ENCODE assay signal across 8 mouse cellular contexts in the genomic region with DNA sequence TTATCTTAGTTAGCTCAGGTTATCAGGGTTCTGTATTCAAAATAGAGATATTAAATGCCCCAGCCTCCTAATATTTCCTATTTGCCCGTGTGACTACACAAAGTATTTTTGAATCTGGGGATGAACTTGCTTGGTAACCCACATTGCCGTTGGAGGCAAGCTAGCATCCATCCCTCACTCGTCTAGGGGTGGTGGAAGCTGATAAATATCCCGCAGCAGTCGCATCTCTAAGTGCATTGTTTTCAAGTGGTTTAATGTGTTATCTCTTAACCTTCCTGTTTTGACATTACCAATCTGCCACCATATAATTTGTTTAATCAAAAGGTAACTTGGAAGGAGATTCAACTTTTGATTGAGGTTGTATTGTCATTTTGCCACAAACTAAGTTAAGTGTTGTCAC. TPM values are rescaled to one million over a fixed set of nuclear protein-coding genes. Genes with fewer than 3 reads are reported as not detected.
DNase-seq lines count a peak whose midpoint lies in the region; ATAC-seq and TF ChIP-seq lines count a peak whose summit lies in the region.

No protein-coding gene starts in this region.

- no peaks in the 10 kb centered on the region for H3K36me3 ChIP-seq in embryonic facial prominence, embryonic 12.5 days
- no peaks in the 10 kb centered on the region for H3K36me3 ChIP-seq in intestine, postnatal 0 days (ENCODE audit: control insufficient read depth, insufficient read depth)
- H3K36me3 ChIP-seq in neural tube, embryonic 14.5 days (ENCODE audit: control insufficient read depth, insufficient read depth, low read length) = no peaks in the 10 kb centered on the region

- WGBS in lung, adult 2 months = 1% methylated on average over 5 of the region's 5 CpGs
- WGBS in embryonic facial prominence, embryonic 12.5 days = 0% methylated on average over 5 of the region's 5 CpGs
- WGBS in intestine, postnatal 0 days = 0% methylated on average over 5 of the region's 5 CpGs
- under 1% methylated on average over 5 of the region's 5 CpGs for WGBS in neural tube, embryonic 14.5 days

- peak overlapping the region; percentile 84 for H3K4me2 ChIP-seq in embryonic facial prominence, embryonic 12.5 days (replicated peaks)
- peak overlapping the region; percentile 76 for H3K4me2 ChIP-seq in intestine, postnatal 0 days (replicated peaks; ENCODE audit: low read depth)
- H3K4me2 ChIP-seq in neural tube, embryonic 14.5 days (ENCODE audit: low read depth, low read length) = peak overlapping the region; percentile 83

- no peak for ATAC-seq in embryonic facial prominence, embryonic 12.5 days (ENCODE audit: insufficient number of reproducible peaks, insufficient read depth, low FRiP score, low TSS enrichment)
- ATAC-seq in intestine, postnatal 0 days = no peak
- no peak for ATAC-seq in neural tube, embryonic 14.5 days (ENCODE audit: low read depth)

- H3K27me3 ChIP-seq in embryonic facial prominence, embryonic 12.5 days = no peaks in the 10 kb centered on the region
- H3K27me3 ChIP-seq in intestine, postnatal 0 days (replicated peaks; ENCODE audit: control insufficient read depth, insufficient read depth, low read length) = no peaks in the 10 kb centered on the region
- H3K27me3 ChIP-seq in neural tube, embryonic 14.5 days (ENCODE audit: control insufficient read depth, insufficient read depth, low read length) = no peaks in the 10 kb centered on the region

- no peaks in the 10 kb centered on the region for H3K9me3 ChIP-seq in embryonic facial prominence, embryonic 12.5 days
- H3K9me3 ChIP-seq in intestine, postnatal 0 days (ENCODE audit: control insufficient read depth) = no peaks in the 10 kb centered on the region
- no peaks in the 10 kb centered on the region for H3K9me3 ChIP-seq in neural tube, embryonic 14.5 days (ENCODE audit: control insufficient read depth, low read length)

- peaks cover 7% of the 10 kb centered on the region for H3K4me1 ChIP-seq in lung, adult 2 months (ENCODE audit: control insufficient read depth, insufficient read depth, low read length)
- H3K4me1 ChIP-seq in embryonic facial prominence, embryonic 12.5 days = peaks cover 31% of the 10 kb centered on the region
- H3K4me1 ChIP-seq in intestine, postnatal 0 days (replicated peaks; ENCODE audit: control insufficient read depth, insufficient read depth, low read length) = peaks cover 11% of the 10 kb centered on the region; the same call in 1 of the 2 replicates
- H3K4me1 ChIP-seq in neural tube, embryonic 14.5 days (ENCODE audit: control insufficient read depth, insufficient read depth, low read length) = peaks cover 35% of the 10 kb centered on the region

- no peak for DNase-seq in lung, adult 2 months
- DNase-seq in lung, adult 18-20 months = no peak
- no peak for DNase-seq in right cerebral cortex, postnatal 4 days
- DNase-seq in urinary bladder, adult 2 months (ENCODE audit: low spot score) = no peak
- no peak for DNase-seq in adipocyte (ENCODE audit: low spot score)

- TF ChIP-seq CTCF in lung, adult 2 months (IDR thresholded peaks at IDR 0.05; ENCODE audit: insufficient read depth, low read length) = no peak
- no peak for TF ChIP-seq CTCF in intestine, postnatal 0 days (IDR thresholded peaks at IDR 0.05; ENCODE audit: low read depth)

- no peak overlapping the region for H3K27ac ChIP-seq in embryonic facial prominence, embryonic 12.5 days
- no peak overlapping the region for H3K27ac ChIP-seq in intestine, postnatal 0 days (ENCODE audit: low read depth, low read length)
- H3K27ac ChIP-seq in neural tube, embryonic 14.5 days (ENCODE audit: low read depth, low read length) = no peak overlapping the region

- peak overlapping the region; percentile 89 for H3K4me3 ChIP-seq in lung, adult 2 months (replicated peaks; ENCODE audit: extremely low read depth, low read depth, low read length)
- peak overlapping the region; percentile 90 for H3K4me3 ChIP-seq in embryonic facial prominence, embryonic 12.5 days
- peak overlapping the region; percentile 98 for H3K4me3 ChIP-seq in intestine, postnatal 0 days (ENCODE audit: low read depth, low read length)
- H3K4me3 ChIP-seq in neural tube, embryonic 14.5 days (ENCODE audit: low read depth, low read length) = peak overlapping the region; percentile 90

- TF ChIP-seq POLR2A in lung, adult 2 months (IDR thresholded peaks at IDR 0.05; ENCODE audit: borderline replicate concordance, extremely low read depth, low read depth, low read length) = no peak

- H3K9ac ChIP-seq in embryonic facial prominence, embryonic 12.5 days = peak overlapping the region; percentile 97
- peak overlapping the region; percentile 96 for H3K9ac ChIP-seq in intestine, postnatal 0 days (ENCODE audit: low read depth, low read length)
- peak overlapping the region; percentile 100 for H3K9ac ChIP-seq in neural tube, embryonic 14.5 days (replicated peaks; ENCODE audit: low read depth, low read length)

RNA-seq across cellular contexts. Expression of a gene that starts 2.2 kb away (rescaled TPM):
- polyA plus RNA-seq in lung, adult 2 months (2012; rRNA removed) = 18.6 and 20.8 TPM in 2 replicates
- 81.9 and 82.6 TPM in 2 replicates for polyA plus RNA-seq in embryonic facial prominence, embryonic 12.5 days (2016; fragmentation: Nextera tagmentation; extraction: Ambion mirVana)
- polyA plus RNA-seq in intestine, postnatal 0 days (2015; fragmentation: Nextera tagmentation; extraction: Ambion mirVana) = 27.0 and 30.4 TPM in 2 replicates
- 171 and 209 TPM in 2 replicates for polyA plus RNA-seq in neural tube, embryonic 14.5 days (2014; fragmentation: Nextera tagmentation; extraction: Ambion mirVana)
- polyA plus RNA-seq in urinary bladder, adult 2 months (2012; rRNA removed) = 10.4 and 18.8 TPM in 2 replicates
